Mouse (Mus musculus) thymus, adult 2 months (tissue): Measurements from ENCODE around the gene Grk3.

ENCODE experiments used
- CTCF ChIP-seq: fragments of 200-500 bp; IDR thresholded peaks from 2 replicates; pipeline ENCODE4 v1.5.1; 2012; ENCODE audit warnings: mild to moderate bottlenecking, control low read depth, low read length, moderate library complexity, borderline replicate concordance; ENCODE audit not compliant: control insufficient read depth, poor library complexity, insufficient read depth; ENCODE audit errors: extremely low read depth
- POLR2A ChIP-seq: fragments of 200-500 bp; IDR thresholded peaks from 2 replicates; pipeline ENCODE4 v1.6.1; 2012; ENCODE audit warnings: mild to moderate bottlenecking, low read length, control low read depth, moderate library complexity; ENCODE audit not compliant: control insufficient read depth, poor library complexity, insufficient read depth; ENCODE audit errors: extremely low read depth

- TF ChIP-seq POLR2A = no peak
- no peak for TF ChIP-seq CTCF
Observed at GRCm38 (mm10) chr5:112895674-112896654, 119.6 kb downstream of the Grk3 start, which contains the start of gene Myo18b.
